Mouse (Mus musculus) neural tube, embryonic 15.5 days (tissue): Measurements from ENCODE around the gene Naa35. TPM values are rescaled to one million over a fixed set of nuclear protein-coding genes. Genes with fewer than 3 reads are reported as not detected.

Experiments
- ATAC-seq: fragments of 200-750 bp; cut with Nextera tagmentation; 2 replicates; pipeline ENCODE4 v1.8.0; 2017; ENCODE audit warnings: mild to moderate bottlenecking, moderate TSS enrichment, moderate library complexity; ENCODE audit not compliant: low FRiP score
- H3K27ac ChIP-seq: fragments of 300-500 bp; sonication (generic); replicated peaks from 2 replicates; pipeline ENCODE4 v1.5.1; 2015; ENCODE audit warnings: mild to moderate bottlenecking, inconsistent platforms
- H3K27me3 ChIP-seq: fragments of 300-500 bp; sonication (generic); replicated peaks from 2 replicates; pipeline ENCODE4 v1.6.1; 2015; ENCODE audit warnings: inconsistent platforms
- H3K36me3 ChIP-seq: fragments of 300-500 bp; sonication (generic); 2 replicates; pipeline ENCODE4 v1.6.1; 2015; ENCODE audit warnings: inconsistent platforms
- H3K4me1 ChIP-seq: fragments of 300-500 bp; sonication (generic); 2 replicates; pipeline ENCODE4 v1.6.1; 2015; ENCODE audit warnings: inconsistent platforms
- H3K4me2 ChIP-seq: fragments of 300-500 bp; sonication (generic); 2 replicates; pipeline ENCODE4 v1.6.1; 2015; ENCODE audit warnings: inconsistent platforms, mild to moderate bottlenecking, moderate library complexity
- H3K4me3 ChIP-seq: fragments of 300-500 bp; sonication (generic); replicated peaks from 2 replicates; pipeline ENCODE4 v1.5.1; 2015; ENCODE audit warnings: mild to moderate bottlenecking, inconsistent platforms
- H3K9ac ChIP-seq: fragments of 300-500 bp; sonication (generic); replicated peaks from 2 replicates; pipeline ENCODE4 v1.6.1; 2015; ENCODE audit warnings: mild to moderate bottlenecking, inconsistent platforms
- H3K9me3 ChIP-seq: fragments of 300-500 bp; sonication (generic); replicated peaks from 2 replicates; pipeline ENCODE4 v1.6.1; 2016; ENCODE audit warnings: inconsistent platforms
- WGBS: fragments of 180-500 bp; shearing (Covaris S2); methylation state at CpG from one replicate; pipeline ENCODE4 v1.1.7; 2015; ENCODE audit warnings: mixed read lengths; 5-methylcytosine and 5-hydroxymethylcytosine counted together
- polyA plus RNA-seq: library from polyadenylated mRNA; unstranded; fragments of >200 nt; fragmentation: Nextera tagmentation; extraction: Ambion mirVana; gene quantifications from 2 replicates; pipeline ENCODE4 v1.2.1, GENCODE M21; 2015

The Naa35 gene
- polyA plus RNA-seq, 1 experiment from 2014 or later, result 131 TPM

- Histone ChIP-seq H3K36me3 (no peaks in the 10 kb centered on the region), H3K4me3 (peak overlapping the region; percentile 74), H3K9me3 (no peaks in the 10 kb centered on the region), H3K27ac (no peak overlapping the region), H3K4me1 (peaks cover 29% of the 10 kb centered on the region), H3K9ac (peak overlapping the region; percentile 26), H3K4me2 (peak overlapping the region; percentile 59), H3K27me3 (no peaks in the 10 kb centered on the region)
- WGBS, result 55% methylated on average over 8 of the region's 8 CpGs
- ATAC-seq, result no peak
These were observed 29.4 kb upstream of the Naa35 start for GRCm38 (mm10) chr13:59555613-59556192.

- Histone ChIP-seq H3K4me2 (peak overlapping the region; percentile 59), H3K9me3 (no peaks in the 10 kb centered on the region), H3K27me3 (no peaks in the 10 kb centered on the region), H3K9ac (peak overlapping the region; percentile 81), H3K4me1 (peaks cover 29% of the 10 kb centered on the region), H3K4me3 (peak overlapping the region; percentile 74), H3K27ac (peak overlapping the region; percentile 84), H3K36me3 (no peaks in the 10 kb centered on the region)
- WGBS, result under 1% methylated on average over 38 of the region's 45 CpGs
- ATAC-seq, result peak; percentile 69
These were observed 28.4 kb upstream of the Naa35 start for GRCm38 (mm10) chr13:59556670-59557069.

- ATAC-seq, result peak; percentile 93
- Histone ChIP-seq H3K27ac (peak overlapping the region; percentile 88), H3K4me1 (peaks cover 29% of the 10 kb centered on the region), H3K9me3 (no peaks in the 10 kb centered on the region), H3K9ac (peak overlapping the region; percentile 81), H3K27me3 (no peaks in the 10 kb centered on the region), H3K36me3 (no peaks in the 10 kb centered on the region), H3K4me2 (peak overlapping the region; percentile 59), H3K4me3 (peak overlapping the region; percentile 74)
- under 1% methylated on average over 51 of the region's 73 CpGs for WGBS
These were observed 27.7 kb upstream of the Naa35 start for GRCm38 (mm10) chr13:59557185-59557985.

GRCm38 (mm10) chr13:59558776-59559175, 26.3 kb upstream of the Naa35 start:
- H3K4me1 ChIP-seq, result peaks cover 29% of the 10 kb centered on the region
- H3K36me3 ChIP-seq, result no peaks in the 10 kb centered on the region
- ATAC-seq, result no peak
- H3K4me2 ChIP-seq, result peak overlapping the region; percentile 59
- WGBS, result 92% methylated on average over 5 of the region's 5 CpGs
- no peaks in the 10 kb centered on the region for H3K27me3 ChIP-seq
- H3K4me3 ChIP-seq, result no peak overlapping the region
- H3K9me3 ChIP-seq, result no peaks in the 10 kb centered on the region
- no peak overlapping the region for H3K9ac ChIP-seq
- no peak overlapping the region for H3K27ac ChIP-seq

GRCm38 (mm10) chr13:59562471-59562870, 22.6 kb upstream of the Naa35 start:
- H3K9me3 ChIP-seq, result no peaks in the 10 kb centered on the region
- no peaks in the 10 kb centered on the region for H3K36me3 ChIP-seq
- H3K4me2 ChIP-seq, result no peak overlapping the region
- peaks cover 10% of the 10 kb centered on the region for H3K4me1 ChIP-seq
- no peaks in the 10 kb centered on the region for H3K27me3 ChIP-seq
- no peak overlapping the region for H3K27ac ChIP-seq
- 84% methylated on average over 2 of the region's 2 CpGs for WGBS
- no peak overlapping the region for H3K9ac ChIP-seq
- no peak for ATAC-seq
- H3K4me3 ChIP-seq, result no peak overlapping the region

GRCm38 (mm10) chr13:59564505-59564904, 20.6 kb upstream of the Naa35 start:
- no peak overlapping the region for H3K9ac ChIP-seq
- H3K4me1 ChIP-seq, result no peaks in the 10 kb centered on the region
- no peaks in the 10 kb centered on the region for H3K27me3 ChIP-seq
- no peak for ATAC-seq
- no peak overlapping the region for H3K27ac ChIP-seq
- no peak overlapping the region for H3K4me3 ChIP-seq
- 94% methylated on average over 4 of the region's 4 CpGs for WGBS
- H3K9me3 ChIP-seq, result no peaks in the 10 kb centered on the region
- no peak overlapping the region for H3K4me2 ChIP-seq
- no peaks in the 10 kb centered on the region for H3K36me3 ChIP-seq

- H3K4me1 ChIP-seq, result no peaks in the 10 kb centered on the region
- no peaks in the 10 kb centered on the region for H3K36me3 ChIP-seq
- H3K27me3 ChIP-seq, result no peaks in the 10 kb centered on the region
- H3K27ac ChIP-seq, result no peak overlapping the region
- no peak overlapping the region for H3K4me3 ChIP-seq
- no peak overlapping the region for H3K9ac ChIP-seq
- H3K9me3 ChIP-seq, result no peaks in the 10 kb centered on the region
- H3K4me2 ChIP-seq, result no peak overlapping the region
- no peak for ATAC-seq
- WGBS, result 87% methylated on average over 10 of the region's 10 CpGs
These were observed 20.1 kb upstream of the Naa35 start for GRCm38 (mm10) chr13:59564923-59565322.

- Histone ChIP-seq H3K4me3 (no peak overlapping the region), H3K9me3 (no peaks in the 10 kb centered on the region), H3K27me3 (no peaks in the 10 kb centered on the region), H3K9ac (no peak overlapping the region), H3K27ac (no peak overlapping the region), H3K36me3 (no peaks in the 10 kb centered on the region), H3K4me1 (no peaks in the 10 kb centered on the region), H3K4me2 (0 out of 2 replicates have a peak overlapping the region, but pooled peaks have one; percentile 23)
- WGBS, result 71% methylated on average over 9 of the region's 9 CpGs
- ATAC-seq, result peak; percentile 57; the same call in 1 of the 2 replicates
These were observed 19.0 kb upstream of the Naa35 start for GRCm38 (mm10) chr13:59565945-59566520.

GRCm38 (mm10) chr13:59571107-59571506, 14.0 kb upstream of the Naa35 start:
- H3K27ac ChIP-seq, result no peak overlapping the region
- no peak overlapping the region for H3K4me3 ChIP-seq
- H3K4me1 ChIP-seq, result no peaks in the 10 kb centered on the region
- no peaks in the 10 kb centered on the region for H3K36me3 ChIP-seq
- no peak overlapping the region for H3K9ac ChIP-seq
- no peaks in the 10 kb centered on the region for H3K27me3 ChIP-seq
- WGBS, result 90% methylated on average over 6 of the region's 6 CpGs
- H3K9me3 ChIP-seq, result no peaks in the 10 kb centered on the region
- ATAC-seq, result no peak
- no peak overlapping the region for H3K4me2 ChIP-seq

GRCm38 (mm10) chr13:59572549-59572948, 12.5 kb upstream of the Naa35 start:
- H3K27ac ChIP-seq, result no peak overlapping the region

GRCm38 (mm10) chr13:59580954-59581353, 4.1 kb upstream of the Naa35 start:
- ATAC-seq, result no peak
- H3K9ac ChIP-seq, result no peak overlapping the region
- WGBS, result 98% methylated on average over 4 of the region's 4 CpGs
- H3K27me3 ChIP-seq, result no peaks in the 10 kb centered on the region
- H3K9me3 ChIP-seq, result no peaks in the 10 kb centered on the region
- H3K4me3 ChIP-seq, result no peak overlapping the region
- H3K4me1 ChIP-seq, result peaks cover 9% of the 10 kb centered on the region
- no peaks in the 10 kb centered on the region for H3K36me3 ChIP-seq
- H3K4me2 ChIP-seq, result no peak overlapping the region
- H3K27ac ChIP-seq, result no peak overlapping the region

More at GRCm38 (mm10) chr13:59572549-59572948, 12.5 kb upstream of the Naa35 start:
- WGBS, result 90% methylated on average over 2 of the region's 2 CpGs
- no peaks in the 10 kb centered on the region for H3K27me3 ChIP-seq
- H3K9ac ChIP-seq, result no peak overlapping the region
- no peak overlapping the region for H3K4me3 ChIP-seq
- H3K4me2 ChIP-seq, result no peak overlapping the region
- ATAC-seq, result no peak
- no peaks in the 10 kb centered on the region for H3K36me3 ChIP-seq
- H3K9me3 ChIP-seq, result no peaks in the 10 kb centered on the region
- no peaks in the 10 kb centered on the region for H3K4me1 ChIP-seq

GRCm38 (mm10) chr13:59584481-59584880, 578 bp upstream of the Naa35 start:
- H3K4me3 ChIP-seq, result peak overlapping the region; percentile 99
- H3K27me3 ChIP-seq, result no peaks in the 10 kb centered on the region
- H3K4me2 ChIP-seq, result peak overlapping the region; percentile 97
- ATAC-seq, result peak; percentile 74
- peaks cover 5% of the 10 kb centered on the region for H3K36me3 ChIP-seq
- no peaks in the 10 kb centered on the region for H3K9me3 ChIP-seq
- peak overlapping the region; percentile 86 for H3K27ac ChIP-seq
- peaks cover 38% of the 10 kb centered on the region for H3K4me1 ChIP-seq
- peak overlapping the region; percentile 66 for H3K9ac ChIP-seq
- under 1% methylated on average over 9 of the region's 9 CpGs for WGBS
